Mouse (Mus musculus): ENCODE measurements around the gene Kcna10. TPM values are rescaled to one million over a fixed set of nuclear protein-coding genes. Genes with fewer than 3 reads are reported as not detected.
A peak's percentile ranks its signal among the peaks of the same experiment; 100 is the strongest.

Gene Kcna10
- polyA plus RNA-seq, 1 experiment from 2014 or later = not detected

GRCm38 (mm10) chr3:107229822-107230221 lies 47.0 kb downstream of the Kcna10 start:
- Histone ChIP-seq H3K9ac (replicated peaks) (no peak overlapping the region), H3K4me3 (replicated peaks) (no peak overlapping the region), H3K4me1 (no peaks in the 10 kb centered on the region), H3K4me2 (no peak overlapping the region), H3K9me3 (replicated peaks) (no peaks in the 10 kb centered on the region), H3K27me3 (replicated peaks) (no peaks in the 10 kb centered on the region; the same call in 1 of the 2 replicates), H3K27ac (replicated peaks) (no peak overlapping the region), H3K36me3 (no peaks in the 10 kb centered on the region)
- 79% methylated on average over 5 of the region's 5 CpGs for WGBS
- no peak for ATAC-seq (ENCODE audit: low FRiP score)

- H3K4me3 ChIP-seq (replicated peaks) = no peak within 1 kb of the TSS
- no peak within 1 kb of the TSS for H3K4me2 ChIP-seq
- no peaks in the 10 kb centered on the region for H3K36me3 ChIP-seq
- 63% methylated on average over 1 of the region's 1 CpGs for WGBS
- no peak within 1 kb of the TSS for H3K9ac ChIP-seq (replicated peaks)
- H3K27me3 ChIP-seq (replicated peaks) = no peaks in the 10 kb centered on the region; the same call in 1 of the 2 replicates
- H3K9me3 ChIP-seq (replicated peaks) = no peaks in the 10 kb centered on the region
- H3K27ac ChIP-seq (replicated peaks) = no peak within 1 kb of the TSS
- no peak for ATAC-seq (ENCODE audit: low FRiP score)
- no peaks in the 10 kb centered on the region for H3K4me1 ChIP-seq
Measured at GRCm38 (mm10) chr3:107230527-107230926, 47.7 kb downstream of the Kcna10 start, which contains the start of gene A630076J17Rik. A630076J17Rik (plus strand) TSS chr3:107230614.

- ATAC-seq (ENCODE audit: low FRiP score) = no peak
- whole genome bisulfite sequencing = 61% methylated on average over 4 of the region's 4 CpGs
- no peaks in the 10 kb centered on the region for H3K4me1 ChIP-seq
- H3K4me2 ChIP-seq = no peak overlapping the region
- H3K9me3 ChIP-seq (replicated peaks) = no peaks in the 10 kb centered on the region
- no peak overlapping the region for H3K27ac ChIP-seq (replicated peaks)
- H3K4me3 ChIP-seq (replicated peaks) = no peak overlapping the region
- H3K27me3 ChIP-seq (replicated peaks) = no peaks in the 10 kb centered on the region; the same call in 1 of the 2 replicates
- H3K9ac ChIP-seq (replicated peaks) = no peak overlapping the region
- no peaks in the 10 kb centered on the region for H3K36me3 ChIP-seq
Measured at GRCm38 (mm10) chr3:107231202-107231601, 48.3 kb downstream of the Kcna10 start.

GRCm38 (mm10) chr3:107233351-107233813 lies 50.5 kb downstream of the Kcna10 start:
- Histone ChIP-seq H3K9me3 (replicated peaks) (no peaks in the 10 kb centered on the region), H3K27me3 (replicated peaks) (no peaks in the 10 kb centered on the region; the same call in 1 of the 2 replicates), H3K9ac (replicated peaks) (no peak overlapping the region), H3K36me3 (no peaks in the 10 kb centered on the region), H3K4me2 (no peak overlapping the region), H3K27ac (replicated peaks) (no peak overlapping the region), H3K4me3 (replicated peaks) (no peak overlapping the region), H3K4me1 (no peaks in the 10 kb centered on the region)
- 8% methylated on average over 11 of the region's 11 CpGs for WGBS
- ATAC-seq (ENCODE audit: low FRiP score) = peak; percentile 65; the same call in 1 of the 2 replicates

GRCm38 (mm10) chr3:107233945-107234344 lies 51.1 kb downstream of the Kcna10 start:
- no peak overlapping the region for H3K4me2 ChIP-seq
- no peaks in the 10 kb centered on the region for H3K4me1 ChIP-seq
- H3K27me3 ChIP-seq (replicated peaks) = no peaks in the 10 kb centered on the region; the same call in 1 of the 2 replicates
- H3K9ac ChIP-seq (replicated peaks) = no peak overlapping the region
- peak; percentile 11; the same call in 1 of the 2 replicates for ATAC-seq (ENCODE audit: low FRiP score)
- H3K36me3 ChIP-seq = no peaks in the 10 kb centered on the region
- no peaks in the 10 kb centered on the region for H3K9me3 ChIP-seq (replicated peaks)
- no peak overlapping the region for H3K27ac ChIP-seq (replicated peaks)
- 37% methylated on average over 2 of the region's 2 CpGs for WGBS
- no peak overlapping the region for H3K4me3 ChIP-seq (replicated peaks)

- no peak overlapping the region for H3K27ac ChIP-seq (replicated peaks)
- H3K4me3 ChIP-seq (replicated peaks) = no peak overlapping the region
- H3K4me1 ChIP-seq = no peaks in the 10 kb centered on the region
- H3K9me3 ChIP-seq (replicated peaks) = no peaks in the 10 kb centered on the region
- no peaks in the 10 kb centered on the region for H3K36me3 ChIP-seq
- 52% methylated on average over 2 of the region's 2 CpGs for WGBS
- H3K4me2 ChIP-seq = no peak overlapping the region
- no peak overlapping the region for H3K9ac ChIP-seq (replicated peaks)
- no peak for ATAC-seq (ENCODE audit: low FRiP score)
- H3K27me3 ChIP-seq (replicated peaks) = peaks cover 3% of the 10 kb centered on the region; the same call in 1 of the 2 replicates
Measured at GRCm38 (mm10) chr3:107238051-107238450, 55.2 kb downstream of the Kcna10 start.

GRCm38 (mm10) chr3:107238471-107238980 lies 55.7 kb downstream of the Kcna10 start:
- H3K4me2 ChIP-seq = no peak overlapping the region
- no peak overlapping the region for H3K4me3 ChIP-seq (replicated peaks)
- H3K36me3 ChIP-seq = no peaks in the 10 kb centered on the region
- no peak for ATAC-seq (ENCODE audit: low FRiP score)
- no peak overlapping the region for H3K9ac ChIP-seq (replicated peaks)
- peaks cover 3% of the 10 kb centered on the region; the same call in 1 of the 2 replicates for H3K27me3 ChIP-seq (replicated peaks)
- WGBS = 90% methylated on average over 8 of the region's 8 CpGs
- H3K9me3 ChIP-seq (replicated peaks) = no peaks in the 10 kb centered on the region
- no peak overlapping the region for H3K27ac ChIP-seq (replicated peaks)
- H3K4me1 ChIP-seq = no peaks in the 10 kb centered on the region

- Histone ChIP-seq H3K4me2 (no peak within 1 kb of the TSS), H3K4me1 (no peaks in the 10 kb centered on the region), H3K4me3 (replicated peaks) (no peak within 1 kb of the TSS), H3K9me3 (replicated peaks) (no peaks in the 10 kb centered on the region), H3K27me3 (replicated peaks) (0 out of 2 replicates have a peak, but pooled peaks cover 3% of the 10 kb centered on the region), H3K27ac (replicated peaks) (no peak within 1 kb of the TSS), H3K36me3 (no peaks in the 10 kb centered on the region), H3K9ac (replicated peaks) (no peak within 1 kb of the TSS)
- ATAC-seq (ENCODE audit: low FRiP score) = no peak
- 92% methylated on average over 9 of the region's 9 CpGs for WGBS
Measured at GRCm38 (mm10) chr3:107239607-107240006, 56.8 kb downstream of the Kcna10 start, which contains the start of gene Prok1. Prok1 (minus strand) TSS chr3:107239707.

- H3K4me2 ChIP-seq = no peak overlapping the region
- 39% methylated on average over 14 of the region's 14 CpGs for WGBS
Measured at GRCm38 (mm10) chr3:107241389-107242094, 58.7 kb downstream of the Kcna10 start.

More at GRCm38 (mm10) chr3:107241389-107242094, 58.7 kb downstream of the Kcna10 start:
- no peaks in the 10 kb centered on the region for H3K36me3 ChIP-seq
- no peak overlapping the region for H3K9ac ChIP-seq (replicated peaks)
- H3K9me3 ChIP-seq (replicated peaks) = no peaks in the 10 kb centered on the region
- no peak overlapping the region for H3K4me3 ChIP-seq (replicated peaks)
- H3K4me1 ChIP-seq = no peaks in the 10 kb centered on the region
- 0 out of 2 replicates have a peak, but pooled peaks cover 3% of the 10 kb centered on the region for H3K27me3 ChIP-seq (replicated peaks)
- no peak overlapping the region for H3K27ac ChIP-seq (replicated peaks)
- no peak for ATAC-seq (ENCODE audit: low FRiP score)

Other genes starting within 250 kb of the Kcna10 start
- 7.9 and 9.2 TPM in 2 replicates for gene Kcna3, start 146.9 kb upstream of the Kcna10 start, polyA plus RNA-seq (2015; fragmentation: Nextera tagmentation; extraction: Ambion mirVana)
- 1.8 and 2.0 TPM in 2 replicates for gene Kcna2, start 81.9 kb upstream of the Kcna10 start, polyA plus RNA-seq (2015; fragmentation: Nextera tagmentation; extraction: Ambion mirVana)
- gene Cym, start 38.7 kb downstream of the Kcna10 start, polyA plus RNA-seq (2015; fragmentation: Nextera tagmentation; extraction: Ambion mirVana) = 0.17 and 0.24 TPM in 2 replicates
- 0.14 TPM in 1 of 2 replicates, not detected in the other for gene A630076J17Rik, start 47.6 kb downstream of the Kcna10 start, polyA plus RNA-seq (2015; fragmentation: Nextera tagmentation; extraction: Ambion mirVana)
- gene Prok1, start 56.7 kb downstream of the Kcna10 start, polyA plus RNA-seq (2015; fragmentation: Nextera tagmentation; extraction: Ambion mirVana) = 0.15 and 0.36 TPM in 2 replicates
- gene Lamtor5, start 95.8 kb downstream of the Kcna10 start, polyA plus RNA-seq (2015; fragmentation: Nextera tagmentation; extraction: Ambion mirVana) = 197 and 198 TPM in 2 replicates
- gene Slc16a4, start 108.2 kb downstream of the Kcna10 start, polyA plus RNA-seq (2015; fragmentation: Nextera tagmentation; extraction: Ambion mirVana) = 1.6 and 2.1 TPM in 2 replicates
- 6.3 and 8.1 TPM in 2 replicates for gene Rbm15, start 150.6 kb downstream of the Kcna10 start, polyA plus RNA-seq (2015; fragmentation: Nextera tagmentation; extraction: Ambion mirVana)